Mouse (Mus musculus): ENCODE results near the gene Galnt16.

DNA sequence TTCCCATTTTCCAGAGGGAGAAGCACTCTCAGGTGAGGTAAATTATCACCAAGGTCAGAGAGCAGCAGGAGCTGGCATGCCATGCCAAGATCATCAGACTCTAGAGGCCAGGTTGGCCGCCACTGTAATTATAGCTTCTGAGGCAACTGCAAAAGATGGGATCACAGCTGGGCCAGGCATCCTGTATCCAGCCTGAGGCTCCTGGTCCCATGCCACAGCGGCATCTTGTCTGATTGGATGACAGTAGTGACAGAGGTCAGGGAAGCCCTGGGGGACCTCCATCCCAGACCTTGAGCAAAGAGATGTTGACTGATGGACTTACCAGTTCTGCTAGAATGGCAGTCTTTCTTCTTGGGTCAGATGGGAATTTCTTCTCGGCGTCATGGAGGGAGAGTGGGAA is 48.4 kb downstream of the Galnt16 start:
- TF ChIP-seq POLR2A (IDR thresholded peaks at IDR 0.05; ENCODE audit: insufficient read depth, low read depth, low read length) (no peak), CTCF (IDR thresholded peaks at IDR 0.05; ENCODE audit: insufficient read depth, low read depth, low read length) (no peak)
